Mouse (Mus musculus) liver, embryonic 14.5 days (tissue): ENCODE data around the gene Map3k11. TPM values are rescaled to one million over a fixed set of nuclear protein-coding genes. Genes with fewer than 3 reads are reported as not detected.
A peak's percentile ranks its signal among the peaks of the same experiment; 100 is the strongest.

ENCODE experiments used
- ATAC-seq: fragments of 200-750 bp; cut with Nextera tagmentation; 2 replicates; pipeline ENCODE4 v1.8.0; 2017; ENCODE audit warnings: moderate number of reproducible peaks, mild to moderate bottlenecking, moderate library complexity; ENCODE audit not compliant: insufficient read depth
- DNase-seq, 3 experiments: peaks; one replicate each; pipeline ENCODE4 v3.0.0-alpha.2; 2012 to 2013; ENCODE audit warnings: low read depth in 3 of 3, low spot score in 3 of 3
- H3K27ac ChIP-seq: fragments of 300-500 bp; sonication (generic); 2 replicates; pipeline ENCODE4 v1.5.1; 2014; ENCODE audit warnings: moderate library complexity, mild to moderate bottlenecking, control low read depth, inconsistent platforms
- H3K27me3 ChIP-seq: fragments of 300-500 bp; sonication (generic); 2 replicates; pipeline ENCODE4 v1.6.1; 2014; ENCODE audit warnings: mild to moderate bottlenecking, low read length, moderate library complexity; ENCODE audit not compliant: control insufficient read depth, insufficient read depth
- H3K36me3 ChIP-seq: fragments of 300-500 bp; sonication (generic); replicated peaks from 2 replicates; pipeline ENCODE4 v1.6.1; 2014; ENCODE audit warnings: low read depth; ENCODE audit not compliant: control insufficient read depth, insufficient read depth
- H3K4me1 ChIP-seq, 2 experiments: fragments of 200-500 bp in 1 of 2; fragments of 300-500 bp in 1 of 2; sonication (generic) in 1 of 2; replicated peaks; 2 replicates each; pipeline ENCODE4 v1.6.1; 2012 to 2014; ENCODE audit warnings: antibody characterized with exemption in 1 of 2, inconsistent platforms in 1 of 2, low read length in 1 of 2; ENCODE audit not compliant: control insufficient read depth in 2 of 2, insufficient read depth in 2 of 2
- H3K4me2 ChIP-seq: fragments of 300-500 bp; sonication (generic); 2 replicates; pipeline ENCODE4 v1.6.1; 2014; ENCODE audit warnings: low read depth, mild to moderate bottlenecking, control low read depth, moderate library complexity
- H3K4me3 ChIP-seq, 2 experiments: fragments of 200-500 bp in 1 of 2; fragments of 300-500 bp in 1 of 2; sonication (generic) in 1 of 2; 2 replicates each; pipeline ENCODE4 v1.5.1; 2012 to 2014; ENCODE audit warnings: low read depth in 2 of 2, low read length in 2 of 2, mild to moderate bottlenecking in 2 of 2, control low read depth in 1 of 2, inconsistent platforms in 1 of 2, moderate library complexity in 1 of 2; ENCODE audit not compliant: insufficient read depth in 1 of 2
- H3K9ac ChIP-seq: fragments of 300-500 bp; sonication (generic); replicated peaks from 2 replicates; pipeline ENCODE4 v1.6.1; 2014; ENCODE audit warnings: mild to moderate bottlenecking, control low read depth, moderate library complexity
- H3K9me3 ChIP-seq: fragments of 300-500 bp; sonication (generic); 2 replicates; pipeline ENCODE4 v1.6.1; 2016; ENCODE audit warnings: low read length, mixed read lengths; ENCODE audit not compliant: control insufficient read depth
- CTCF ChIP-seq: IDR thresholded peaks from 2 replicates; pipeline ENCODE4 v1.5.1; 2016; ENCODE audit warnings: antibody characterized with exemption, low read depth, control low read depth
- EP300 ChIP-seq: IDR thresholded peaks from 2 replicates; pipeline ENCODE4 v1.6.1; 2016; ENCODE audit warnings: antibody characterized with exemption, low read depth
- WGBS: fragments of 180-500 bp; shearing (Covaris S2); extraction: QIAGEN DNeasy Blood & Tissue Kit; methylation state at CpG from one replicate; pipeline ENCODE4 v1.1.7; 2014; ENCODE audit not compliant: insufficient replicate concordance; 5-methylcytosine and 5-hydroxymethylcytosine counted together
- microRNA-seq: library from miRNA; unstranded; fragments of <30 nt; microRNA quantifications from one replicate; pipeline ENCODE4, GENCODE M21; 2016
- polyA plus RNA-seq, 2 experiments: library from polyadenylated mRNA; depleted of rRNA in 1 of 2; stranded (reverse) in 1 of 2; unstranded in 1 of 2; fragments of >200 nt; fragmentation: Nextera tagmentation in 1 of 2; extraction: Ambion mirVana in 1 of 2; gene quantifications; 2 replicates each; pipeline versions ENCODE4 v1.2.1 to v1.2.3; 2012 to 2014

The Map3k11 gene
- polyA plus RNA-seq, 2 experiments: 9.1 to 13.7 TPM

DNA sequence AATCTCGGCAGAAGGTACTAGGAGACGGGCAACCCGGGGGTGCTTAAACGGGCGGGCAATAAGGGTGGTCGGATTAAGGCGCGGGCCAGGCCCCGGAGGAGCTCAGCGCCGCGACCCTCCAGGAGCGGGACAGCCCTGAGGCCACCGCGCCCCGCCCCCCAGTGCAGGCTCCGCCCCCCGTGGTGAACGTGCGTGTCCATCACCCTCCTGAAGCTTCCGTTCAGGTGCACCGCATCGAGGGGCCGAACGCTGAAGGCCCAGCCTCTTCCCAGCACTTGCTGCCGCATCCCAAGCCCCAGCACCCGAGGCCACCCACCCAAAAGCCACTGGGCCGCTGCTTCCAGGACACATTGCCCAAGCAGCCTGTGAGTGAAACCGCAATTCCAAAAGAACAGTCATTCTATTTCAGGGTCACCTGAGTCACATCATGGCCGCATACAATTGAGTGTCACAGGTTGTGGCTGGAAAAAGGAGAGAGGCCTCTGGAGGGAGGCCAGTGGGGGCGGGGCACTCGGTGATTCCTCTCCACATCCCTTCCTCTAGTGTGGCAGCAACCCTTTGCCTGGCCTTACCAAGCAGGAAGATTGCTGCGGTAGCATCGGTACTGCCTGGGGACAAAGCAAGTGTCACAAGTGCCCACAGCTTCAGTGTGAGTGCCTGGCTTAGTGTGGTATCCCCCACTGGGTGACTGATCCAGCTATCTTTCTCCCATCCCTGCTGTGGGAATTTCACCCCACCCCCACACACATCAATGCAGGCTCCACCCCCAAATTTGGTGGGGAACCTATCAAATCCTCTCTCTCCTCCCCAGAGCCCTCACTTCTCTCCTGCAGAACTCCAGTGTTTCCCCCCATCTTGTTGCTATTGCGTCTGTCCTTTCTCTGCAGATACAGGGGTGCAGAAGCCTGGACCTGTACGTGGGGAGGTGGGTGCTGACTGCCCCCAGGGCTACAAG, 57.5 kb downstream of the Map3k11 start:
- no peak for ATAC-seq
- H3K36me3 ChIP-seq: no peaks in the 10 kb centered on the region
- DNase-seq: no peak
- no peak for TF ChIP-seq CTCF
- TF ChIP-seq EP300: no peak
- H3K4me2 ChIP-seq: peak overlapping the region; percentile 28; the same call in 1 of the 2 replicates
- no peak overlapping the region for H3K9ac ChIP-seq
- no peak overlapping the region for H3K27ac ChIP-seq
- no peaks in the 10 kb centered on the region for H3K9me3 ChIP-seq
- peaks cover 79% of the 10 kb centered on the region for H3K27me3 ChIP-seq
- no peak overlapping the region for H3K4me3 ChIP-seq
- H3K4me1 ChIP-seq: peaks cover 0 to 5% of the 10 kb centered on the region in 2 experiments; a peak in 2 of 4 replicates
- 8% methylated on average over 36 of the region's 36 CpGs for WGBS

DNA sequence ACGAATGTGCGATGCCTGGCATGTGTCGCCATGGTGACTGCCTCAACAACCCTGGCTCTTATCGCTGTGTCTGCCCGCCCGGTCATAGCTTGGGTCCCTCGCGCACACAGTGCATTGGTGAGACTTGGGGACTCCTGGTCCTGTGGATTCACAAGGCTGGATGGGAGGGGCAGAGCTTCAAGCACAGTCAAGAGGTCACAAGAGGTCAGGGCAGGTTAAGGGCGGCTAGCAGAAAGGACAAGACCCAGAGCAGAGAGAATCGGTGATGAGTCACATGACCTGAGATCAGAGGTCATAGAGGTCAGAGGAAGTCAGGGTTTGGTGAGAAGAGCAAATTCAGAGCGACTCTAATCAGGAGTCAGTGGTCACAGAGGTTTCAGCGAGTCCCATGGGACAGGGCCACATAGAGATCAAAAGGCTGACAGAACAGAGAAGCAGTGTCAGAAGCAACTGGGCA, 58.4 kb downstream of the Map3k11 start:
- ATAC-seq: peak; percentile 50
- 29% methylated on average over 12 of the region's 12 CpGs for WGBS
- H3K4me1 ChIP-seq: peaks cover 0 to 6% of the 10 kb centered on the region in 2 experiments; a peak in 3 of 4 replicates
- peaks cover 79% of the 10 kb centered on the region for H3K27me3 ChIP-seq
- TF ChIP-seq EP300: no peak
- no peak for TF ChIP-seq CTCF
- DNase-seq: no peak
- no peak overlapping the region for H3K4me3 ChIP-seq
- H3K9ac ChIP-seq: no peak overlapping the region
- no peaks in the 10 kb centered on the region for H3K9me3 ChIP-seq
- H3K4me2 ChIP-seq: no peak overlapping the region
- no peak overlapping the region for H3K27ac ChIP-seq
- H3K36me3 ChIP-seq: no peaks in the 10 kb centered on the region

DNA sequence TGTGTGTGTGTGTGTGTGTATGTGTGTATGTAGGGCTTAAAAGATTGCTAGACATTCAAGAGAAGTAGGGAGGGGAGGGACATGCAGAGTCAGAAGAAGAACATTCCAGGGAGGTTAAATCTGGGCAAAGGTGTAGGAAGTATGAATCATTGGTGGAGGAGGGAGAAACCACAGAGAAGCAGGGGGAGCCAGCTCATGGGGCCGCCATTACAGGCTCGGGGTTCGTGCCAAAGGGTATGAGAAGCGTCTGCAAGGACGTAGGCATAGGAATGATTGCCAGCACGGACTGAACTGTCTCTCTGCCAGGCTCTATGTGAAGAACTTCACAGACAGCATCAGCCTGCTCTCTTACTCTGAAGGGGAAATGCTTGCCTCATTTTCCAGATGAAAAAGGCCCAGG, 60.9 kb downstream of the Map3k11 start:
- Histone ChIP-seq H3K9ac (no peak overlapping the region), H3K9me3 (no peaks in the 10 kb centered on the region), H3K4me3 (no peak overlapping the region), H3K27me3 (peaks cover 57% of the 10 kb centered on the region), H3K4me2 (no peak overlapping the region), H3K4me1 (peaks cover 0 to 6% of the 10 kb centered on the region in 2 experiments; a peak in 3 of 4 replicates), H3K27ac (no peak overlapping the region), H3K36me3 (no peaks in the 10 kb centered on the region)
- 52% methylated on average over 6 of the region's 6 CpGs for WGBS
- TF ChIP-seq CTCF (no peak), EP300 (no peak)
- DNase-seq (no peak), ATAC-seq (no peak)

DNA sequence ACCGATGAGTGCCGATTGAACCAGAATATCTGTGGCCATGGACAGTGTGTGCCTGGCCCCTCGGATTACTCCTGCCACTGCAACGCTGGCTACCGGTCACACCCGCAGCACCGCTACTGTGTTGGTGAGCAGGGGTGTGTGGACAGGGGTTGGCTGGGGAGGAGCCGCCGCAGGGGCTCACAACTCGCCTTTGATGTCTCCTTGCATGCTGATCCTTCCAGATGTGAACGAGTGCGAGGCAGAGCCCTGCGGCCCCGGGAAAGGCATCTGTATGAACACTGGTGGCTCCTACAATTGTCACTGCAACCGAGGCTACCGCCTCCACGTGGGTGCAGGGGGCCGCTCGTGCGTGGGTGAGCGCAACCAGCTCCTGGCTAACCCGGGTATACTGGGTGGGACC, 62.4 kb downstream of the Map3k11 start:
- ATAC-seq (no peak), DNase-seq (no peak)
- no peaks in the 10 kb centered on the region for H3K36me3 ChIP-seq
- peaks cover 0 to 6% of the 10 kb centered on the region in 2 experiments; a peak in 3 of 4 replicates for H3K4me1 ChIP-seq
- no peak overlapping the region for H3K27ac ChIP-seq
- H3K9ac ChIP-seq: no peak overlapping the region
- H3K27me3 ChIP-seq: peaks cover 43% of the 10 kb centered on the region
- H3K4me3 ChIP-seq: no peak overlapping the region
- WGBS: 10% methylated on average over 22 of the region's 22 CpGs
- H3K9me3 ChIP-seq: no peaks in the 10 kb centered on the region
- no peak overlapping the region for H3K4me2 ChIP-seq
- TF ChIP-seq CTCF (no peak), EP300 (no peak)

DNA sequence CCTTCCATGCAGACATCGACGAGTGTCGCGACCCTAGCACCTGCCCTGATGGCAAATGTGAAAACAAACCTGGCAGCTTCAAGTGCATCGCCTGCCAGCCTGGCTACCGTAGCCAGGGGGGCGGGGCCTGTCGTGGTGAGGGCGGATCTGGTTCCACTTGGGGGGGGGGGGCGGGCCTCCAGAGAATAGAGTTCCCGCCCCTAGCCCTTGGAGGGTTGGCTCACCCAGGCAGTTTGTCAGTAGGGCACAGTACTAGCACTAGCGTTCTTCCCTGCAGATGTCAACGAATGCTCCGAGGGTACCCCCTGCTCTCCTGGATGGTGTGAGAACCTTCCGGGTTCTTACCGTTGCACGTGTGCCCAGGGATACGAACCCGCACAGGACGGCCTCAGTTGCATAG, 63.2 kb downstream of the Map3k11 start:
- H3K4me2 ChIP-seq: no peak overlapping the region

More for the DNA sequence above, 63.2 kb downstream of the Map3k11 start:
- Histone ChIP-seq H3K4me3 (no peak overlapping the region), H3K4me1 (peaks cover 0 to 3% of the 10 kb centered on the region in 2 experiments; a peak in 3 of 4 replicates), H3K27me3 (peaks cover 43% of the 10 kb centered on the region), H3K36me3 (no peaks in the 10 kb centered on the region), H3K9ac (no peak overlapping the region), H3K9me3 (no peaks in the 10 kb centered on the region), H3K27ac (no peak overlapping the region)
- TF ChIP-seq CTCF (no peak), EP300 (no peak)
- no peak for DNase-seq
- no peak for ATAC-seq
- 7% methylated on average over 20 of the region's 20 CpGs for WGBS

Small RNAs within 50 kb of the gene (microRNA-seq; reads per million reads assigned to microRNA genes)
- not detected for gene Mir6987

Other genes with a start within 250 kb of the Map3k11 start
- gene Fosl1, start 241.2 kb upstream of the Map3k11 start, polyA plus RNA-seq (2012; rRNA removed): 0.02 TPM in 1 of 2 replicates, not detected in the other
- gene Fosl1, start 241.2 kb upstream of the Map3k11 start, polyA plus RNA-seq (2014; fragmentation: Nextera tagmentation; extraction: Ambion mirVana): not detected in 2 replicates
- 1.00 and 1.4 TPM in 2 replicates for gene Ccdc85b, start 230.8 kb upstream of the Map3k11 start, polyA plus RNA-seq (2012; rRNA removed)
- 1.0 and 1.2 TPM in 2 replicates for gene Ccdc85b, start 230.8 kb upstream of the Map3k11 start, polyA plus RNA-seq (2014; fragmentation: Nextera tagmentation; extraction: Ambion mirVana)
- gene Fibp, start 228.1 kb upstream of the Map3k11 start, polyA plus RNA-seq (2012; rRNA removed): 19.1 and 22.9 TPM in 2 replicates
- gene Fibp, start 228.1 kb upstream of the Map3k11 start, polyA plus RNA-seq (2014; fragmentation: Nextera tagmentation; extraction: Ambion mirVana): 20.8 and 30.6 TPM in 2 replicates
- gene Ctsw, start 220.2 kb upstream of the Map3k11 start, polyA plus RNA-seq (2012; rRNA removed): 0.27 and 0.37 TPM in 2 replicates
- 0.21 and 0.25 TPM in 2 replicates for gene Ctsw, start 220.2 kb upstream of the Map3k11 start, polyA plus RNA-seq (2014; fragmentation: Nextera tagmentation; extraction: Ambion mirVana)
- 11.4 and 17.5 TPM in 2 replicates for gene Efemp2, start 214.8 kb upstream of the Map3k11 start, polyA plus RNA-seq (2012; rRNA removed)
- 11.4 and 11.6 TPM in 2 replicates for gene Efemp2, start 214.8 kb upstream of the Map3k11 start, polyA plus RNA-seq (2014; fragmentation: Nextera tagmentation; extraction: Ambion mirVana)
- 11.3 and 11.4 TPM in 2 replicates for gene Mus81, start 200.3 kb upstream of the Map3k11 start, polyA plus RNA-seq (2012; rRNA removed)
- gene Mus81, start 200.3 kb upstream of the Map3k11 start, polyA plus RNA-seq (2014; fragmentation: Nextera tagmentation; extraction: Ambion mirVana): 13.8 and 15.6 TPM in 2 replicates
- gene Cfl1, start 198.3 kb upstream of the Map3k11 start, polyA plus RNA-seq (2012; rRNA removed): 432 and 443 TPM in 2 replicates
- gene Cfl1, start 198.3 kb upstream of the Map3k11 start, polyA plus RNA-seq (2014; fragmentation: Nextera tagmentation; extraction: Ambion mirVana): 1,304 and 1,332 TPM in 2 replicates
- 0.81 TPM in 2 replicates for gene 1700020D05Rik, start 185.0 kb upstream of the Map3k11 start, polyA plus RNA-seq (2012; rRNA removed)
- not detected in 2 replicates for gene 1700020D05Rik, start 185.0 kb upstream of the Map3k11 start, polyA plus RNA-seq (2014; fragmentation: Nextera tagmentation; extraction: Ambion mirVana)
- gene Snx32, start 178.2 kb upstream of the Map3k11 start, polyA plus RNA-seq (2012; rRNA removed): 9.0 and 9.3 TPM in 2 replicates
- 4.7 and 5.5 TPM in 2 replicates for gene Snx32, start 178.2 kb upstream of the Map3k11 start, polyA plus RNA-seq (2014; fragmentation: Nextera tagmentation; extraction: Ambion mirVana)
- 0.01 and 0.02 TPM in 2 replicates for gene Ovol1, start 128.1 kb upstream of the Map3k11 start, polyA plus RNA-seq (2012; rRNA removed)
- not detected in 2 replicates for gene Ovol1, start 128.1 kb upstream of the Map3k11 start, polyA plus RNA-seq (2014; fragmentation: Nextera tagmentation; extraction: Ambion mirVana)
- gene Ap5b1, start 120.7 kb upstream of the Map3k11 start, polyA plus RNA-seq (2012; rRNA removed): 1.3 and 1.5 TPM in 2 replicates
- 1.4 and 1.8 TPM in 2 replicates for gene Ap5b1, start 120.7 kb upstream of the Map3k11 start, polyA plus RNA-seq (2014; fragmentation: Nextera tagmentation; extraction: Ambion mirVana)
- gene Rnaseh2c, start 86.9 kb upstream of the Map3k11 start, polyA plus RNA-seq (2012; rRNA removed): 69.9 and 87.7 TPM in 2 replicates
- 115 and 129 TPM in 2 replicates for gene Rnaseh2c, start 86.9 kb upstream of the Map3k11 start, polyA plus RNA-seq (2014; fragmentation: Nextera tagmentation; extraction: Ambion mirVana)
- 21.0 and 25.6 TPM in 2 replicates for gene Kat5, start 78.5 kb upstream of the Map3k11 start, polyA plus RNA-seq (2012; rRNA removed)
- 8.5 and 10.0 TPM in 2 replicates for gene Kat5, start 78.5 kb upstream of the Map3k11 start, polyA plus RNA-seq (2014; fragmentation: Nextera tagmentation; extraction: Ambion mirVana)
- 14.8 and 19.9 TPM in 2 replicates for gene Rela, start 51.3 kb upstream of the Map3k11 start, polyA plus RNA-seq (2012; rRNA removed)
- 18.9 and 21.9 TPM in 2 replicates for gene Rela, start 51.3 kb upstream of the Map3k11 start, polyA plus RNA-seq (2014; fragmentation: Nextera tagmentation; extraction: Ambion mirVana)
- 27.5 and 33.2 TPM in 2 replicates for gene Sipa1, start 25.0 kb upstream of the Map3k11 start, polyA plus RNA-seq (2012; rRNA removed)
- 14.3 and 18.9 TPM in 2 replicates for gene Sipa1, start 25.0 kb upstream of the Map3k11 start, polyA plus RNA-seq (2014; fragmentation: Nextera tagmentation; extraction: Ambion mirVana)
- 19.8 and 25.9 TPM in 2 replicates for gene Pcnx3, start 166 bp downstream of the Map3k11 start, polyA plus RNA-seq (2012; rRNA removed)
- 9.1 and 9.8 TPM in 2 replicates for gene Pcnx3, start 166 bp downstream of the Map3k11 start, polyA plus RNA-seq (2014; fragmentation: Nextera tagmentation; extraction: Ambion mirVana)
- 0.04 TPM in 1 of 2 replicates, not detected in the other for gene Kcnk7, start 15.6 kb downstream of the Map3k11 start, polyA plus RNA-seq (2012; rRNA removed)
- 0.17 and 0.27 TPM in 2 replicates for gene Kcnk7, start 15.6 kb downstream of the Map3k11 start, polyA plus RNA-seq (2014; fragmentation: Nextera tagmentation; extraction: Ambion mirVana)
- 70.8 and 95.5 TPM in 2 replicates for gene Ehbp1l1, start 37.6 kb downstream of the Map3k11 start, polyA plus RNA-seq (2012; rRNA removed)
- 66.0 and 76.7 TPM in 2 replicates for gene Ehbp1l1, start 37.6 kb downstream of the Map3k11 start, polyA plus RNA-seq (2014; fragmentation: Nextera tagmentation; extraction: Ambion mirVana)
- 44.0 and 50.9 TPM in 2 replicates for gene Fam89b, start 40.9 kb downstream of the Map3k11 start, polyA plus RNA-seq (2012; rRNA removed)
- gene Fam89b, start 40.9 kb downstream of the Map3k11 start, polyA plus RNA-seq (2014; fragmentation: Nextera tagmentation; extraction: Ambion mirVana): 40.6 and 41.0 TPM in 2 replicates
- gene Ltbp3, start 52.2 kb downstream of the Map3k11 start, polyA plus RNA-seq (2012; rRNA removed): 1.9 and 2.1 TPM in 2 replicates
- 0.85 and 1.6 TPM in 2 replicates for gene Ltbp3, start 52.2 kb downstream of the Map3k11 start, polyA plus RNA-seq (2014; fragmentation: Nextera tagmentation; extraction: Ambion mirVana)
- 21.1 and 27.1 TPM in 2 replicates for gene Scyl1, start 82.7 kb downstream of the Map3k11 start, polyA plus RNA-seq (2012; rRNA removed)
- gene Scyl1, start 82.7 kb downstream of the Map3k11 start, polyA plus RNA-seq (2014; fragmentation: Nextera tagmentation; extraction: Ambion mirVana): 15.8 and 18.6 TPM in 2 replicates
- gene Frmd8, start 186.5 kb downstream of the Map3k11 start, polyA plus RNA-seq (2012; rRNA removed): 5.9 and 6.7 TPM in 2 replicates
- 6.6 and 8.4 TPM in 2 replicates for gene Frmd8, start 186.5 kb downstream of the Map3k11 start, polyA plus RNA-seq (2014; fragmentation: Nextera tagmentation; extraction: Ambion mirVana)
- 5.3 and 5.8 TPM in 2 replicates for gene Slc25a45, start 189.1 kb downstream of the Map3k11 start, polyA plus RNA-seq (2012; rRNA removed)
- gene Slc25a45, start 189.1 kb downstream of the Map3k11 start, polyA plus RNA-seq (2014; fragmentation: Nextera tagmentation; extraction: Ambion mirVana): 3.2 and 4.6 TPM in 2 replicates
- gene Tigd3, start 205.4 kb downstream of the Map3k11 start, polyA plus RNA-seq (2012; rRNA removed): 2.2 and 2.4 TPM in 2 replicates
- gene Tigd3, start 205.4 kb downstream of the Map3k11 start, polyA plus RNA-seq (2014; fragmentation: Nextera tagmentation; extraction: Ambion mirVana): 1.1 TPM in 2 replicates
- gene Dpf2, start 224.3 kb downstream of the Map3k11 start, polyA plus RNA-seq (2012; rRNA removed): 35.3 and 36.0 TPM in 2 replicates
- gene Dpf2, start 224.3 kb downstream of the Map3k11 start, polyA plus RNA-seq (2014; fragmentation: Nextera tagmentation; extraction: Ambion mirVana): 45.1 and 54.5 TPM in 2 replicates
- 2.2 and 2.3 TPM in 2 replicates for gene Cdc42ep2, start 236.1 kb downstream of the Map3k11 start, polyA plus RNA-seq (2012; rRNA removed)
- gene Cdc42ep2, start 236.1 kb downstream of the Map3k11 start, polyA plus RNA-seq (2014; fragmentation: Nextera tagmentation; extraction: Ambion mirVana): 1.6 and 2.1 TPM in 2 replicates